Comparison of ENCODE assay signal across 21 mouse cellular contexts in genomic region chr1:45947843-45948242, GRCm38 (mm10). TPM values are rescaled to one million over a fixed set of nuclear protein-coding genes. Genes with fewer than 3 reads are reported as not detected.
"Had no signal": no experiment of that assay in that cellular context is flagged by ENCODE, and none has a peak within 500 bp of the region (broad histone marks: within the 10 kb centered on the region; RNA-seq: fewer than 3 reads in every experiment).

No protein-coding gene starts in this region.

- H3K4me3 ChIP-seq: layer of hippocampus, adult 2 months; limb, embryonic 10.5 days; liver, embryonic 15.5 days; myocyte; neural tube, embryonic 15.5 days had no signal

- H3K4me1 ChIP-seq: limb, embryonic 10.5 days; liver, embryonic 15.5 days; neural tube, embryonic 15.5 days had no signal

- H3K9me3 ChIP-seq: limb, embryonic 10.5 days; liver, embryonic 15.5 days; neural tube, embryonic 15.5 days had no signal

- H3K36me3 ChIP-seq: limb, embryonic 10.5 days; liver, embryonic 15.5 days; neural tube, embryonic 15.5 days had no signal

- H3K27me3 ChIP-seq: liver, embryonic 15.5 days; neural tube, embryonic 15.5 days had no signal

- H3K27ac ChIP-seq: layer of hippocampus, adult 2 months; limb, embryonic 10.5 days; liver, embryonic 15.5 days; neural tube, embryonic 15.5 days had no signal

- DNase-seq: kidney, adult 18-20 months; kidney, postnatal 10 days; kidney, postnatal 4 days; lung, adult 2 months; lung, postnatal 36 days; midbrain, embryonic 14.5 days; right cerebral cortex, postnatal 14 days; thymus, postnatal 36 days had no signal

- H3K9ac ChIP-seq: liver, embryonic 15.5 days; neural tube, embryonic 15.5 days had no signal

- ATAC-seq: lung, postnatal 0 days had no signal

RNA-seq across cellular contexts. Expression of gene Gm5269, which starts 57.8 kb away (rescaled TPM):
- total RNA-seq: layer of hippocampus, adult 2 months; layer of hippocampus, postnatal 10 days had no signal
- polyA plus RNA-seq: kidney, embryonic 14.5 days; limb, embryonic 10.5 days; limb, embryonic 14.5 days; liver, embryonic 11.5 days; liver, embryonic 15.5 days; lung, adult 2 months; lung, postnatal 0 days; midbrain, embryonic 14.5 days; myocyte; neural tube, embryonic 11.5 days; neural tube, embryonic 15.5 days; stomach, embryonic 16.5 days; thymus, postnatal 0 days had no signal
